Mouse (Mus musculus) cortical plate, adult 2 months (tissue): Measurements from ENCODE around the gene Wnt9a.

Experiments
- CTCF ChIP-seq: fragments of 200-500 bp; IDR thresholded peaks from 2 replicates; pipeline ENCODE4 v1.5.1; 2011; ENCODE audit warnings: mild to moderate bottlenecking, control low read depth, low read length; ENCODE audit not compliant: insufficient read depth; ENCODE audit errors: extremely low read depth
- POLR2A ChIP-seq: fragments of 200-500 bp; IDR thresholded peaks from 2 replicates; pipeline ENCODE4 v1.6.1; 2011; ENCODE audit warnings: mild to moderate bottlenecking, low read length, control low read depth; ENCODE audit not compliant: insufficient read depth; ENCODE audit errors: extremely low read depth

- no peak for TF ChIP-seq POLR2A
- TF ChIP-seq CTCF, result no peak
Measured at GRCm38 (mm10) chr11:59290702-59291303, 15.9 kb upstream of the Wnt9a start, which contains the start of gene Wnt3a.
